ENCODE assay signal across 8 mouse cellular contexts in genomic region chr12:51844771-51845256, GRCm38 (mm10). TPM values are rescaled to one million over a fixed set of nuclear protein-coding genes. Genes with fewer than 3 reads are reported as not detected.
DNase-seq lines count a peak whose midpoint lies in the region; ATAC-seq lines count a peak whose summit lies in the region.

No protein-coding gene starts in this region.

- H3K9me3 ChIP-seq in hindbrain, embryonic 13.5 days, result no peaks in the 10 kb centered on the region

- H3K4me2 ChIP-seq in hindbrain, embryonic 13.5 days, result peak overlapping the region; percentile 73

- DNase-seq in NIH3T3 (ENCODE audit: low read depth), result peak; percentile 94
- DNase-seq in cerebellum, postnatal 14 days, result peak; percentile 95 to 97
- peak; percentile 81 to 84 for DNase-seq in frontal cortex, postnatal 14 days (ENCODE audit: low spot score in 2 of 2)
- peak; percentile 77 to 94 for DNase-seq in layer of hippocampus, postnatal 25 days (ENCODE audit: extremely low spot score in 1 of 2, low spot score in 1 of 2)
- peak; percentile 98 for DNase-seq in lung, postnatal 25 days (ENCODE audit: low spot score)
- peak; percentile 95 for DNase-seq in retina, embryonic 14.5 days (ENCODE audit: low spot score)
- DNase-seq in thymus, postnatal 4 days, result peak; percentile 93

- ATAC-seq in hindbrain, embryonic 13.5 days (ENCODE audit: low FRiP score), result peak; percentile 97

- H3K36me3 ChIP-seq in hindbrain, embryonic 13.5 days, result no peaks in the 10 kb centered on the region

- H3K4me1 ChIP-seq in hindbrain, embryonic 13.5 days (replicated peaks), result peaks cover 15% of the 10 kb centered on the region

- peak overlapping the region; percentile 57 for H3K4me3 ChIP-seq in hindbrain, embryonic 13.5 days

- WGBS in hindbrain, embryonic 13.5 days, result under 1% methylated on average over 17 of the region's 17 CpGs

- peak overlapping the region; percentile 74 for H3K27ac ChIP-seq in hindbrain, embryonic 13.5 days

- peak overlapping the region; percentile 79 for H3K9ac ChIP-seq in hindbrain, embryonic 13.5 days

- H3K27me3 ChIP-seq in hindbrain, embryonic 13.5 days, result no peaks in the 10 kb centered on the region

RNA-seq across cellular contexts. Expression of gene Hectd1, which starts 15.5 kb away (rescaled TPM):
- polyA plus RNA-seq in hindbrain, embryonic 13.5 days (2015; fragmentation: Nextera tagmentation; extraction: Ambion mirVana), result 36.8 and 38.9 TPM in 2 replicates
- 10 to 100 TPM; 81.8 to 84.1 TPM for total RNA-seq in layer of hippocampus, postnatal 25 days (2021)

Comparison
In these comparisons a context has a peak if more than half of its experiments do, and no peak if none do; other contexts are left out.
1. Peak in every context shown above with its lines: DNase-seq, ATAC-seq, H3K4me3 ChIP-seq and H3K27ac ChIP-seq.